Mouse (Mus musculus) brown adipose tissue, adult 24 weeks (tissue): ENCODE data around the gene Tas2r130. TPM values are rescaled to one million over a fixed set of nuclear protein-coding genes. Genes with fewer than 3 reads are reported as not detected.
"Not testable (repeated sequence)": the region's sequence is repeated elsewhere in the genome, so short reads cannot be mapped to it uniquely, and the experiment has no call there.

Experiments
- H3K27ac ChIP-seq: fragments of 200-500 bp; replicated peaks from 2 replicates; pipeline ENCODE4 v1.5.1; 2012; ENCODE audit warnings: low read depth, mild to moderate bottlenecking, low read length
- H3K4me1 ChIP-seq: fragments of 200-500 bp; 2 replicates; pipeline ENCODE4 v1.6.1; 2012; ENCODE audit warnings: low read length, mixed read lengths; ENCODE audit not compliant: control insufficient read depth, insufficient read depth, insufficient read length
- H3K4me3 ChIP-seq: fragments of 200-500 bp; 2 replicates; pipeline ENCODE4 v1.5.1; 2012; ENCODE audit warnings: low read depth, mild to moderate bottlenecking, low read length, moderate library complexity; ENCODE audit not compliant: insufficient read depth
- polyA plus RNA-seq: library from polyadenylated mRNA; stranded (reverse); fragments of >200 nt; gene quantifications from 2 replicates; pipeline ENCODE4 v1.2.4, GENCODE M21; 2012; ENCODE audit not compliant: missing spikeins, insufficient read depth, insufficient read length

The Tas2r130 gene
- polyA plus RNA-seq, result not detected in 2 replicates

DNA sequence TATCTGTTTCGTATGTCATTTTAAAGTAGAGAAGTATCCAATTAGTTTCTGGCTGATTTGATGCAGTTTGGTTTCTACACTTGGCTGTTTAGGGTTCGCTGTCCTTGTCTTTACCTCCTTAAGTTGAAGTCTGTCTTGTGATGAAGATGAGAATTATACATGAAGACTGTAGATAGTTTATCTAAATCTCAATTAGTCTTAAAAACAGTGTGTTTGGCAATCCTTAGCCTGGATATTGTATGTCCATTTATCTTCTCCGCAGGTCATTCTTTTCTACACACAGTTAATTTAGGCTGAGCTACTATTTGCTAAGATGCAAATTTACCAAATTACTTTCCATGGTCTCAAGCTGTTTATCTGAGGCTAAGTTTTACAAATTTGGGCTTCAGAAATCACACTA, at the start of gene Tas2r130:
Gene Tas2r130, minus strand, starts transcription at position 101 of the 400 bp plus-strand sequence.
- Histone ChIP-seq H3K27ac (no peak within 1 kb of the TSS), H3K4me1 (no peaks in the 10 kb centered on the region), H3K4me3 (no peak within 1 kb of the TSS)

DNA sequence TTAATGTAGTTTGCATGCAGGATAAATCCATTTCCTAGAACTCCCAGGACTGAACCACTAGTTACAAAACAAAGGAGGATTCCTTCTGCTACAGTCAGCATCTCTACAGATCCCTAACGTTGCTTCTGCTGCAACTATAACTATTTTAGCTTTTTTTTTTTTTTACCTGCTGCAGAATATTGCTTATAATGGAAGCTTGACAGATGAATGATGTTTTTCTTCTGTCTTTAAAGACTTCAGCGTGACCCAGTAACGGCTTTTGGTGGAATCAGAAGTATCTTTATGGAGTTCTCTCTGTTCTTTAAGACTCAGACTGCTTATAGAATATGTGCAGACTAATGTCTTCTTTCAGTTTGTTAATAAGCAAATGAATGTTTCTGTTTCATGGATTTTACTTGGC, 48.1 kb upstream of the Tas2r130 start, which contains the start of gene Tas2r106:
Gene Tas2r106, minus strand, starts transcription at position 101 of the 400 bp plus-strand sequence.
- H3K27ac ChIP-seq, result no peak within 1 kb of the TSS
- H3K4me3 ChIP-seq, result no peak within 1 kb of the TSS
- no peaks in the 10 kb centered on the region for H3K4me1 ChIP-seq

DNA sequence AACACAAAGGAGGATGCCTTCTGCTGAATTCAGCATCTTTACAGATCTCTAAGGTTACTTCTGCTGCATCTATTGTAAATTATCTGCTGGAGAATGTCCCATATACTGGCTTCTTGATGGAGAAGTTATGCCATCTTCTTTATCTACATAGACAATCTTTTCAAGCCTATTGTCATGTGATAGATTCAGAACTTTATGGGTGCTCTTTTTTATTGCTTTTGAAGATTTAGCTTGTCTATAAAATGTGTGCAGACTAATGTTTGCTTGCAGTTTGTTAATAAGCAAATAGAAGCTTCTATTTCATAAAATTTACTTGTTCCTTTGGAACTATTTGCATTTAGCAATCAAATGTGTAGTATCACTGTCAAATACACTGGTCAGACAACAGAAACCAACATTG, 29.3 kb upstream of the Tas2r130 start, which contains the start of gene Tas2r107:
Gene Tas2r107, minus strand, starts transcription at position 101 of the 400 bp plus-strand sequence.
- Histone ChIP-seq H3K4me3 (no peak within 1 kb of the TSS), H3K4me1 (no peaks in the 10 kb centered on the region), H3K27ac (no peak within 1 kb of the TSS)

DNA sequence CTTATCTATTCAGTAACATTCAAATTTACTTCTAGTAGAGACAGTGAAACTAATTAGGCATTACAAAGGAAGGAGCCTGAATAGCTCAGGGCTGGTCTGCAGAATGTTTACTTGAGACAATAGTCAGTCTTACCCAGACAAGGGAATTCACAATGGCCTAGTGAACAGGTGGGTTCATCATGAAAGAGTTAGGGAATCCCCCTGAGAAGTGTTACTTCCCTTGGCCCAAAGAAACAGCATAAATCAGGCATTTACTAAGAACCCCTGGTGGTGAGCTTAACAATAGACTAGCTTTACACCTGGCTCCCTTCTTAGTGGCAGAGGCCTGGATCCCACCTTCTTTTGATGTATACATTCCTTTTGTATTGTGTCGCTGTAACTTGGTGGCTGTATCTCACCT, 20.8 kb downstream of the Tas2r130 start:
- H3K4me1 ChIP-seq, H3K27ac ChIP-seq, H3K4me3 ChIP-seq: not testable (repeated sequence)

DNA sequence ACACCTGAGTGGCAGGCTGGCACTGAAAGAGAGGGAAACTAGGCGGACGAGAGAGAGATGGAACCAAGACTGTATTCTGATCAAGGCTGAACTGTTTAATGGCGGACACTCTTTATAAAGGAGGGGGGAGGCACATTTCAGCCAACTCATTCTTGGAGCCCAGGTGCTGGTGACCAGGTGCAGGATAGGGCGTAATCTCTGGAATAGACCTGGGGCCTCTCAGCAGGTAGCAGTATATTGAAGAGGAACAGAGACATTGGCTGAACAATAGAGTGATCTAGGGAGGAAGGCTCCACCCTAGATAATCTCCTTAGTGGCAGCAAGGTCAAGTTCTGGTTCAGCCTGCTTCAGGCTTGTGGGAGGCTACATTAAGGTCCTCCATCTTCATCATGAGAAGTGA, 25.9 kb downstream of the Tas2r130 start:
- Histone ChIP-seq H3K4me3 (no peak overlapping the region), H3K27ac (no peak overlapping the region), H3K4me1 (no peaks in the 10 kb centered on the region)

Other genes starting within 250 kb of the Tas2r130 start
- 148 and 154 TPM in 2 replicates for gene Ybx3, start 242.4 kb downstream of the Tas2r130 start, polyA plus RNA-seq
- gene 5430401F13Rik, start 144.5 kb downstream of the Tas2r130 start, polyA plus RNA-seq, result not detected in 2 replicates
- gene Gm6619, start 144.5 kb downstream of the Tas2r130 start, polyA plus RNA-seq, result not detected in 2 replicates
- gene Tas2r107, start 29.2 kb upstream of the Tas2r130 start, polyA plus RNA-seq, result not detected in 2 replicates
- gene Tas2r106, start 48.0 kb upstream of the Tas2r130 start, polyA plus RNA-seq, result not detected in 2 replicates
- gene Tas2r104, start 54.8 kb upstream of the Tas2r130 start, polyA plus RNA-seq, result not detected in 2 replicates
- not detected in 2 replicates for gene Tas2r105, start 56.6 kb upstream of the Tas2r130 start, polyA plus RNA-seq
- gene Tas2r114, start 59.2 kb upstream of the Tas2r130 start, polyA plus RNA-seq, result not detected in 2 replicates